Mouse (Mus musculus): ENCODE data around the gene Slc39a3.

DNA sequence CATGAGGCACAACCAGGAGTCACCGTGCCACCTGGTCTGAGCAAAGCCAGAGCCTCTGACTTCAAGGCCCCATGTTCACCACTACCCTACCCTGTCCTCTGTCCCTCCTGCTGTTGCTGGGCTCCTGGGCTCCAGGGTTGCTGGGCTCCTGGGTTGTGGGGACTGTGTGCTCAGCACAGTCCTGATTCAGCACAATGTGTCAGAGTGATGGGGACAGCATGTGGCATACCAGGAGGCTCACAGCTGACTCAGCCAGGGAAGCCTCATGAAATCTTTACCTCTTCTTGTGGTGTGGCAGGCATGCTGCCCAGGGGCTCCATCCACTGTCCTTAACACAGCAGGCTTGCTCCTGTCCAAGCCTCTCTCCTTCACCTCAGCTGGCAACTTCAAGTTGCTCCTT, 45.3 kb downstream of the Slc39a3 start:
- no peak for TF ChIP-seq POLR2A (IDR thresholded peaks at IDR 0.05; ENCODE audit: insufficient read depth, low read depth, low read length)
- TF ChIP-seq CTCF (IDR thresholded peaks at IDR 0.05; ENCODE audit: insufficient read depth, low read depth, low read length), result 0 out of 2 replicates have a peak, but pooled peaks have one; percentile 6

All from olfactory bulb, adult 2 months (tissue).